Mouse (Mus musculus) kidney, adult 2 months (tissue): ENCODE data around the gene Slc24a3.

Source experiments
- CTCF ChIP-seq: fragments of 200-500 bp; conservative IDR thresholded peaks from 2 replicates; pipeline ENCODE4 v1.5.1; 2011; ENCODE audit warnings: low read depth, mild to moderate bottlenecking, control low read depth, low read length, moderate library complexity, mixed read lengths; ENCODE audit not compliant: insufficient read depth, insufficient read length
- POLR2A ChIP-seq: fragments of 200-500 bp; IDR thresholded peaks from one replicate; pipeline ENCODE4 v1.6.1; 2011; ENCODE audit warnings: low read depth, low read length, control low read depth

GRCm38 (mm10) chr2:145150821-145151220 lies 16.7 kb upstream of the Slc24a3 start:
- TF ChIP-seq CTCF, result no peak
- TF ChIP-seq POLR2A, result no peak
